Mouse (Mus musculus) neural tube, embryonic 13.5 days (tissue): ENCODE data around the gene Poldip2. TPM values are rescaled to one million over a fixed set of nuclear protein-coding genes. Genes with fewer than 3 reads are reported as not detected.
A peak's percentile ranks its signal among the peaks of the same experiment; 100 is the strongest.

Source experiments
- ATAC-seq: fragments of 200-750 bp; cut with Nextera tagmentation; 2 replicates; pipeline ENCODE4 v1.8.0; 2017; ENCODE audit warnings: low read depth, mild to moderate bottlenecking, moderate TSS enrichment, moderate library complexity
- H3K27ac ChIP-seq: fragments of 300-500 bp; sonication (generic); replicated peaks from 2 replicates; pipeline ENCODE4 v1.5.1; 2015; ENCODE audit warnings: moderate library complexity, mild to moderate bottlenecking, inconsistent platforms
- H3K27me3 ChIP-seq: fragments of 300-500 bp; sonication (generic); 2 replicates; pipeline ENCODE4 v1.6.1; 2015; ENCODE audit warnings: mild to moderate bottlenecking, inconsistent platforms
- H3K36me3 ChIP-seq: fragments of 300-500 bp; sonication (generic); 2 replicates; pipeline ENCODE4 v1.6.1; 2015; ENCODE audit warnings: mild to moderate bottlenecking, inconsistent platforms
- H3K4me1 ChIP-seq: fragments of 300-500 bp; sonication (generic); replicated peaks from 2 replicates; pipeline ENCODE4 v1.6.1; 2015; ENCODE audit warnings: inconsistent platforms
- H3K4me2 ChIP-seq: fragments of 300-500 bp; sonication (generic); 2 replicates; pipeline ENCODE4 v1.6.1; 2015; ENCODE audit warnings: inconsistent platforms, mild to moderate bottlenecking, moderate library complexity
- H3K4me3 ChIP-seq: fragments of 300-500 bp; sonication (generic); 2 replicates; pipeline ENCODE4 v1.5.1; 2015; ENCODE audit warnings: mild to moderate bottlenecking, inconsistent platforms
- H3K9ac ChIP-seq: fragments of 300-500 bp; sonication (generic); 2 replicates; pipeline ENCODE4 v1.6.1; 2015; ENCODE audit warnings: moderate library complexity, mild to moderate bottlenecking, inconsistent platforms
- H3K9me3 ChIP-seq: fragments of 300-500 bp; sonication (generic); 2 replicates; pipeline ENCODE4 v1.6.1; 2016; ENCODE audit warnings: inconsistent platforms
- WGBS: fragments of 180-500 bp; shearing (Covaris S2); methylation state at CpG from one replicate; pipeline ENCODE4 v1.1.7; 2015; 5-methylcytosine and 5-hydroxymethylcytosine counted together
- polyA plus RNA-seq: library from polyadenylated mRNA; unstranded; fragments of >200 nt; fragmentation: Nextera tagmentation; extraction: Ambion mirVana; gene quantifications from 2 replicates; pipeline ENCODE4 v1.2.1, GENCODE M21; 2015

Poldip2 gene
- 178 and 191 TPM in 2 replicates for polyA plus RNA-seq

DNA sequence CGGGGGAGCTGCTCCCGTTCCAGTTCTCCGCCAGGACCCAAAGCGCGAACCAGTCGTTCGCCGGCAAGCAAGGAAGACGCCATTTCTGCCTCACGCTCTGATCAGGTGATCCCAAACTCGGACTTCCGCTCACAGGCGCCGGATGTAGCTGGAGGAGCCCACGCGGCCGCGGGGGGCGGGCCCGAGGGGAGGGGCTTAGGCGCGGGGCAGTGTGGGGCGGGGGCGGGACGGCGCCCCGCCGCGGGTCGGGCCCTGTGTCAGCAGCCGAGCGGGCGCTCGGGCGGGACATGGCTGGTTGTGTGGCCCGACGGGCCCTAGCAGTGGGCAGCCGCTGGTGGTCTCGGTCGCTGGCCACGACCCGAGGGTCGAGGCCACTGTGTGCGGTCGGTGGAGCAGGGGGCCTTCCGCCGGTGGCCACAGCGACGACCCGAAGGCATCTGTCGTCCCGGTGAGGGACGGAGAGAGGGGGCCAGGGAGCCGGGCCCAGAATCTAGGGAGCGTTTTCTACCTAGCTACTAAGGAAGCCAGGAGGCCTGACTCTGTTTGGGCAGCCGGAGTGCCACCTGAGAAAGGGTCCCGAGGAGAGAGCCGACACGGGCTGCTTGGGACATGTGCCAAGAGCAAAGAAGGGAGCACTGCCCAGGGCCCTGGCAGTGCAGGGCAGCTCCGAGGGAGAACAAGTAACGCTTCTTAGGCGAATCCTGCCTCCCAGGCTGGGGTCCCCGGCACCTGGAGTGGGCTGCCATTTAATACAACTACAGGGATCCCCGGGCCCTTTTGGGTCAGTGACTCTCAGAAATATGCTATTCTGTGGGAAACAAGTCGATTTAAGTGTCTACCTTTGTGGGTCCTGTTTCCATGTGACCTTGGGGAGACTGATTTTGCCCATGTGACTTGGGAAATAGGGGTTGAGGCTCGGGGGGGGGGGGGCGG is at the start of gene Poldip2, which contains the start of gene Tmem199:
Gene Poldip2 (plus strand): TSS at position 169 of the 933 bp plus-strand sequence.
Gene Tmem199 (minus strand): TSS at position 148 of the 933 bp plus-strand sequence.
- Histone ChIP-seq H3K27ac (peak within 1 kb of the TSS; percentile 89), H3K9ac (peak within 1 kb of the TSS; percentile 98), H3K4me2 (peak within 1 kb of the TSS; percentile 94), H3K36me3 (peaks cover 58% of the 10 kb centered on the region), H3K4me1 (peaks cover 28% of the 10 kb centered on the region), H3K27me3 (no peaks in the 10 kb centered on the region), H3K9me3 (no peaks in the 10 kb centered on the region), H3K4me3 (peak within 1 kb of the TSS; percentile 95)
- peak; percentile 96 for ATAC-seq
- under 1% methylated on average over 66 of the region's 67 CpGs for WGBS

DNA sequence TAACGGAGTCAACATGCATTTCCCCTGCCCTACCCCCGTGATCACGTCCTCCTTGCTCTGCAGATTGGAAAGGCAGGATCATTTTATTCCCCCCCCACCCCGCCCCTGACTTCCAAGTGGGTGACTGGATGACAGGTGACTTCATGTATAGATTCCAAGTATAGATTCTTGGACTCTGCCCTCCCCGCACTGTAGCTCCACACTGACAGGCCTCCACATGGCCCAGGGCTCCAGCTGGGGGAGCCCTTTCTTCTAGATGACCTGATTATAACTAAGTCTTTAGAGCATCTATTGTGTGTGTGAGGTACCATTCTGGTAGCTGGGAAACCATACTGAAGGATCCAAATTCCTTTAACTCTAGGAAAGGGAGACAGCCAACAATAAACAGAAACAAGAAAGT is 49.3 kb upstream of the Poldip2 start:
- H3K4me3 ChIP-seq: no peak overlapping the region
- H3K9ac ChIP-seq: no peak overlapping the region
- H3K4me2 ChIP-seq: no peak overlapping the region
- 83% methylated on average over 5 of the region's 5 CpGs for WGBS
- no peaks in the 10 kb centered on the region for H3K9me3 ChIP-seq
- H3K27me3 ChIP-seq: no peaks in the 10 kb centered on the region
- H3K36me3 ChIP-seq: no peaks in the 10 kb centered on the region
- ATAC-seq: no peak
- no peak overlapping the region for H3K27ac ChIP-seq
- H3K4me1 ChIP-seq: peaks cover 16% of the 10 kb centered on the region

DNA sequence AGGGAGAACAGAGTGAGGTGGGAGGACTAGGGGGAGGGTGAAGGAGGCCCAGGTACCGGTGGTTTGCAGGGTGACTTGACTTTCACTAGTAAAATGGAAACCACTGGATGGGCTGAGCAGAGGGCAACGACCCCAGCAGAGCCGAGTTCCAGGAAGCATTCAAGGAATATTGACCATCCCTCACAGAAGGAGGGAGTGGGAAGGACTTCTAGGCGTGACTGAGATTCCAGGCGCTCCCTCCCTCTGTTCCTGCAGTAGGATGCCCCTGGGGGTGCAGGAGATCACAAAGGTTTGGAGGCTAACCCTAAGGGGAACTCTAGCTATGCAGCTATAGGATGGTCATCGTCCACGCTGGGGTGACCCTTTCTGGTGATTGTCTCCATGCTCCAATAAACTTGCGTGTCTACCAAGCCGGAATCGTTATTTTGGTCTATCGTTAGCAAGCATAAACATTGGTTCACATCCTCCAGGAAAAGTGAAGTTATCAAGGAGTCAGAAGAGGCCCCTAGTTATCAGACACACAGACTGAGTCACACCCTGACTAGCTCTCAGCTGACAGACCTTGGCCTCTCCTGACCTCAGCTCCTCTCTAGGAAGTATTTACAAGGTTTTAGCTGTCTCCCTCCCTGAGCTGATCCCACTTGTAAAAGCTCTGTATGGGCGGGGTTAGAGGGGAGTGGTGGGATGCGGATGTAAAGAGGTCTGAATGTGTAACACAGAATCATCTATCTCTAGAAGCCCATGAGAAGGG is 48.5 kb upstream of the Poldip2 start:
- no peak overlapping the region for H3K9ac ChIP-seq
- ATAC-seq: no peak
- H3K4me1 ChIP-seq: peaks cover 16% of the 10 kb centered on the region
- H3K9me3 ChIP-seq: no peaks in the 10 kb centered on the region
- no peaks in the 10 kb centered on the region for H3K36me3 ChIP-seq
- no peak overlapping the region for H3K27ac ChIP-seq
- H3K4me3 ChIP-seq: no peak overlapping the region
- H3K4me2 ChIP-seq: no peak overlapping the region
- no peaks in the 10 kb centered on the region for H3K27me3 ChIP-seq
- WGBS: 67% methylated on average over 13 of the region's 13 CpGs

DNA sequence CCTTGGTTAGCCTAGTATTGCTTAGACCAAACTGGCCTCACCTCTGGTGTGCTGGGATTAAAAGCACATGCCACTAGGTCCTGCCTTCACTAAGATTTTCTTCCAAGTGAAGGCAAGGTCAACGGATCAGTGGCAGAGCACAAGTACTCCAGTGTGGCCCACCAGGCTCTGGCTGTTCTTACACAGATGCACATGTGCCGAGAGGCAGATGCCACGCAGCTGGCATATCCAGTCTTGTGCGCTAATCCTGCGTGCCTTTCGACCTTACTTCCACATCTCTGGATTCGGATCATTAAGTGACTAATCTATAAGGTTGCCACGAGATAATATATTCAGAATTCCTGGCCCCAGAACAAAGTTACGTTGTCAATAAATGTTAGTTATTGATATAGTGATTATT is 46.9 kb upstream of the Poldip2 start:
- Histone ChIP-seq H3K9ac (peak overlapping the region; percentile 87), H3K27ac (peak overlapping the region; percentile 91)

DNA sequence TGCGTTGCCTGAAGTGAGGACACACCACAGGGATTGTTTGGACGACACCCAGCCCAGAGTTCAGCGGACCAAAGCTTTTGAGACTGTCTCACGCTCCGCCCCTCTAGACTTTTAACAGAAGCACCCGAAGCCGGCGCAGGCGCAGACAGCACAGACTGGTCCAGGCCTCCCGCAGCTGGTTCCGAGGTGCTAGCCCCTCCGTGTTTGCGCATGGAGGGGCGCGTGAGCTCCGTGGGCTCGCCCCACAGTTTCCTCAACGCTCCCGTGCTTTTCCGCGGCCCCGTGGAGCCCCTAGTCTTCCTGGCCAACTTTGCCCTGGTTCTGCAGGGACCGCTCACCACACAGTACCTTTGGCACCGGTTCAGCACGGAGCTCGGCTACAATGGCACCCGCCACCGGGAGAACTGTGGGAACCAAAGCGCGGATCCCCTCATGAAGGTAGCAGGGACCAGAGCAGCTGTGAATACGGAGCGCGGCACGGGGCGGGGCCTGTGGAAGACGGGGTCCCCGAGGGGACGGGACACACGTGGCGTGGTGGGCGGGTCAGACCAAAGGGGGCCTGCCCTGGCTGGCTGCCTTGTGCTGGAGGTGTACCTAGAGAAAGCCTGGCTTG is 46.3 kb upstream of the Poldip2 start, which contains the start of gene Slc46a1:
Gene Slc46a1 (plus strand): TSS at position 130 of the 613 bp plus-strand sequence.
- peak within 1 kb of the TSS; percentile 73 for H3K4me2 ChIP-seq
- WGBS: under 1% methylated on average over 41 of the region's 41 CpGs
- peak within 1 kb of the TSS; percentile 87 for H3K9ac ChIP-seq
- peaks cover 16% of the 10 kb centered on the region for H3K4me1 ChIP-seq
- peak; percentile 93 for ATAC-seq
- H3K27me3 ChIP-seq: no peaks in the 10 kb centered on the region
- peak within 1 kb of the TSS; percentile 91 for H3K27ac ChIP-seq
- H3K4me3 ChIP-seq: peak within 1 kb of the TSS; percentile 66
- H3K36me3 ChIP-seq: no peaks in the 10 kb centered on the region
- H3K9me3 ChIP-seq: no peaks in the 10 kb centered on the region

More for the DNA sequence above, 46.9 kb upstream of the Poldip2 start:
- Histone ChIP-seq H3K4me1 (peaks cover 16% of the 10 kb centered on the region), H3K27me3 (no peaks in the 10 kb centered on the region), H3K4me3 (peak overlapping the region; percentile 66), H3K4me2 (peak overlapping the region; percentile 73), H3K36me3 (no peaks in the 10 kb centered on the region), H3K9me3 (no peaks in the 10 kb centered on the region)
- peak; percentile 49 for ATAC-seq
- 31% methylated on average over 9 of the region's 9 CpGs for WGBS

DNA sequence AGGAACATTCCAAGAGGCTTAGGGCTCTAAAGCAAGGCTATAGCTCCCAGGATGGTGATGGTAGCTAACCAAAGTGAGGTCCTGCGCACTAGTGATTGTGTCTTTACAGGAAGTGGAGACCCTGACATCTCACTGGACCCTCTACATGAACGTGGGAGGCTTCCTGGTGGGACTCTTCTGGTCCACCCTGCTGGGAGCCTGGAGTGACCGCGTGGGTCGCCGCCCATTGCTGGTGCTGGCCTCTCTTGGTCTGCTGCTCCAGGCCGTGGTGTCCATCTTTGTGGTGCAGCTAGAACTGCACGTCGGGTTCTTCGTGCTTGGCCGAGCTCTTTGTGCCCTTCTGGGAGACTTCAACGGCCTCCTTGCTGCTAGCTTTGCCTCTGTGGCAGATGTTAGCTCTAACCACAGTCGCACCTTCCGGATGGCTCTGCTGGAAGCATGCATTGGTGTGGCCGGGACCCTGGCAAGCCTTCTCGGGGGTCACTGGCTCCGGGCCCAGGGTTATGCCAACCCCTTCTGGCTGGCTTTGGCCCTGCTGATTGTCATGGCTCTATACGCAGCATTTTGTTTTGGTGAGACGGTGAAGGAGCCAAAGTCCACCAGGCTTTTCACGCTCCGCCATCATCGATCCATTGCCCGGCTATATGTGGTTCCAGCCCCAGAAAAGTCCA is 45.6 kb upstream of the Poldip2 start:
- H3K36me3 ChIP-seq: 0 out of 2 replicates have a peak, but pooled peaks cover 6% of the 10 kb centered on the region
- peak overlapping the region; percentile 66 for H3K4me3 ChIP-seq
- H3K9ac ChIP-seq: peak overlapping the region; percentile 87
- peak overlapping the region; percentile 91 for H3K27ac ChIP-seq
- H3K27me3 ChIP-seq: no peaks in the 10 kb centered on the region
- peak; percentile 30 for ATAC-seq
- peaks cover 16% of the 10 kb centered on the region for H3K4me1 ChIP-seq
- WGBS: 59% methylated on average over 23 of the region's 23 CpGs
- H3K9me3 ChIP-seq: no peaks in the 10 kb centered on the region
- H3K4me2 ChIP-seq: peak overlapping the region; percentile 73

DNA sequence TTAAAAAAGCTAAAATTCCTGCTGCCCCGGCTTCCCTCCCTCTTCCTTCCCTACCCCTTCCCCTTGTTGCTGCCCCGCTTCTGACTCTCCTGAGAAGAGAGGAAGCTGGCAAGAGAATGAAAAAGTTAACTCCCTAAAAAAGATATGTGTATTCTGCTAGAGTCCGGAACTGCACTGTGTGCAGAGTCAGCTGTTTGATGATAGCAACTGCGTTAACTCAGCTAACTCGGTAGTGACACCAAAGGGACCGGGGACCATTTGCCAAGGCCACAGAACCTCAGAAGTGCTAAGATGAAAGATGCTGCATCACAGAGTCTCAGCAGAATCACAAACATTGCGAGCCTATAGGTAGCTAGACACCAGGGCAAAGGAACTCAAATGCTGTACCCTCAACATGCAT is 44.5 kb upstream of the Poldip2 start:
- H3K4me1 ChIP-seq: peaks cover 16% of the 10 kb centered on the region
- no peak overlapping the region for H3K27ac ChIP-seq

DNA sequence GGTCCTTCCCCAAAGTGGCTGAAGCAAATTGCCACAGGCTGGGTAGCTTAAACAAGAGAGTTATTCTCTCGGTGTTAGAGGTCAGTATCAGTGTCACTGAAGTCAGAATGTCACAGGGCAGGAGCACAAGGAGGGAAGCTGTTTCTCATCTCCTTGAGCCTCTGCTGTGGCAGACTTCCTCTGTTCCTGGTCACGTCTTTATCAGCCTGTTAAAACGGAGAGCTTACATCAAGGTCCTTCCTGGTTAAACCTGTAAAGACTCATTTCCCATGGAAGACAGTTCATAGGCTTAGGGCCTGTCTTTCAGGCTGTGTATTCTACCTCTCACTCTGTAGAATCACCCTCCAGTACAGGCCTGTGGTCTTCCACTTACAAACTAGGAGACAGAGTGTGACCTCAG is 44.1 kb upstream of the Poldip2 start:
- peaks cover 16% of the 10 kb centered on the region for H3K4me1 ChIP-seq
- no peaks in the 10 kb centered on the region for H3K9me3 ChIP-seq
- no peak overlapping the region for H3K9ac ChIP-seq
- no peaks in the 10 kb centered on the region for H3K27me3 ChIP-seq
- H3K4me2 ChIP-seq: no peak overlapping the region
- WGBS: 60% methylated on average over 3 of the region's 3 CpGs
- H3K27ac ChIP-seq: no peak overlapping the region
- no peak overlapping the region for H3K4me3 ChIP-seq
- ATAC-seq: no peak
- peaks cover 21% of the 10 kb centered on the region for H3K36me3 ChIP-seq

More for the DNA sequence above, 44.5 kb upstream of the Poldip2 start:
- Histone ChIP-seq H3K36me3 (peaks cover 17% of the 10 kb centered on the region; the same call in 1 of the 2 replicates), H3K4me2 (no peak overlapping the region), H3K4me3 (no peak overlapping the region), H3K9me3 (no peaks in the 10 kb centered on the region), H3K9ac (no peak overlapping the region), H3K27me3 (no peaks in the 10 kb centered on the region)
- 84% methylated on average over 7 of the region's 7 CpGs for WGBS
- no peak for ATAC-seq

DNA sequence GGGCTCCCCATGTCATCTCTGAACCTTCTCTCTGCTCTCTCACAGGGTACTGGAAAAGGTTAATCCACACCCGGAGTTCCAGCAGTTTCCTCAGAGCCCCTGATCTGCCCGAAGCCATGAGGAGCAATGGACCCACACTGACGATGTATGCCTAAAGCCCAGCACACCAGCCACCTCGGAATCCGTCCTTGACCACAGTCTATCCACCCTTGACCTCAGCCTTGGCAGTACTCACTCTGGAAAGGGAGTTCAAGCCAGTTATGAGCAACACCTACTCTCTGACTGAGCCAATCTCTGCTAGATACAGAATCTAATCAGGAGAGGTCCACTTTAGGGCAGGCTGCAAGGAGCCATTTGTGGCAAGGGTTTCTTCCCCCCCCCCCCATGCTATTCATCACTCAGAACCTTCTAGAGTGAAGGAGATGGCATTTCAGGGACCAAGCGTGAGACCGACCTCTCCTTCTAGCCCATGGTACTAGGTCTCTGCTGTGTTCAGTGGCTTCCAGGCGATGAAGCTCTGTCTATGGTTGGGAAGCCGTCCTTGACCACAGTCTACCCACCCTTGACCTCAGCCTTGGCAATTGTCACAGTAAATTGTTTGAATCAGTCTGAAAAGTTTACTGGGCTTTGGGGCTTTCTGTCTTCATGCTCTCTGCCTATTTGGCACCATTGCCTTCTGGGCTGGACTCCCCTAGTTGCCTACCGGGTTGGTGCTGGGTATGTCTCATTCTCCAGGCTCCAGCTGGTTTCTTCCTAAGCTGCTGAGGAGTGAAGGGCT is 40.5 kb upstream of the Poldip2 start:
- Histone ChIP-seq H3K36me3 (peaks cover 48% of the 10 kb centered on the region), H3K27me3 (no peaks in the 10 kb centered on the region), H3K4me3 (no peak overlapping the region), H3K4me2 (no peak overlapping the region), H3K9me3 (no peaks in the 10 kb centered on the region), H3K4me1 (peaks cover 5% of the 10 kb centered on the region), H3K27ac (no peak overlapping the region), H3K9ac (no peak overlapping the region)
- ATAC-seq: no peak
- WGBS: 92% methylated on average over 10 of the region's 10 CpGs

DNA sequence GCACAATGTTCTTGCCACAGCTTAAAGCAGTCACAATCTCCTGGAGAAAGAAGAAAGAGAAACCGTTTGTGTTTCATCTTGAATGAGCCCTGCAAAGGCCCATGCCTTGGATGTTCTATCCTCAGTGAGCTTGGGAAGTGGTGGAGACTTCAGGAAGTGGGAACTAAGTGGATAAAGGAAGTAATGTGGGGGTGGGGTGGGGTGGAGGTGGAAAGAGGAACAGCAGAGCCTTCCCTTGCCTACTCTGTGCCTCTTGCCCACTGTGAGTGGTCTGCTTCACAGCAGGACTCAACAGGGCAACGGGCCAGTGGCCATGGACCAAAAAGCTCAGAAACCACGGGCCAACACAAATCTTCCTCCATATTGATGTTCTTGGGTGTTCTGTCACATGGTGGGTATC is 36.7 kb upstream of the Poldip2 start:
- Histone ChIP-seq H3K4me2 (no peak overlapping the region), H3K27me3 (no peaks in the 10 kb centered on the region), H3K4me1 (no peaks in the 10 kb centered on the region), H3K9ac (no peak overlapping the region), H3K36me3 (peaks cover 62% of the 10 kb centered on the region), H3K4me3 (no peak overlapping the region), H3K27ac (no peak overlapping the region), H3K9me3 (no peaks in the 10 kb centered on the region)
- WGBS: 81% methylated on average over 3 of the region's 3 CpGs
- ATAC-seq: no peak

DNA sequence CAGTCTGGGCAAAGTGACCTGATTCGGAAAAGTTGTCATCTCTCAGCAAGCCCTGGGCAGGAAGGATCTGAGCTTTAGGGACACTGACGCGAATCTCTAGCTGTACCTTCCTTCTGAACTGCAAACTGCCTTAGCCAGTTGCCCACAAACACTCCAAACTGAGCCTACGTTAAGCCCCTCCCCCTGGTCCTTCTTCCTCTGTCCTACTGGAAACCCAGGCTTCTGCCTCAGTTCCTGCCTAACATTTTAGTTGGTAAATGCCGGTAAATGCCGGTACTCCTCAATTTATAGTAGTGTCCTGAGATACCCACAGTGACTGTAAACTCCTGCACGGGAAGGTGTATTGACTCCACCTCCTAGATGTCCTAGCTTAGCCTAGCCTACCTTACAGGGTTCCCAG is 28.4 kb upstream of the Poldip2 start:
- Histone ChIP-seq H3K27ac (no peak overlapping the region), H3K4me1 (0 out of 2 replicates have a peak, but pooled peaks cover 4% of the 10 kb centered on the region), H3K27me3 (peaks cover 27% of the 10 kb centered on the region), H3K9me3 (no peaks in the 10 kb centered on the region), H3K9ac (no peak overlapping the region), H3K4me2 (no peak overlapping the region), H3K4me3 (no peak overlapping the region), H3K36me3 (peaks cover 80% of the 10 kb centered on the region)
- ATAC-seq: no peak
- 56% methylated on average over 7 of the region's 7 CpGs for WGBS
